Mouse (Mus musculus) heart, embryonic 14.5 days (tissue): ENCODE data around the gene Hist2h2ac. TPM values are rescaled to one million over a fixed set of nuclear protein-coding genes. Genes with fewer than 3 reads are reported as not detected.
"Not testable (repeated sequence)": the region's sequence is repeated elsewhere in the genome, so short reads cannot be mapped to it uniquely, and the experiment has no call there.

ENCODE experiments used
- ATAC-seq: fragments of 200-750 bp; cut with Nextera tagmentation; 2 replicates; pipeline ENCODE4 v1.8.0; 2017; ENCODE audit warnings: low read depth, moderate TSS enrichment; ENCODE audit not compliant: insufficient number of reproducible peaks, insufficient read depth, low FRiP score
- H3K27ac ChIP-seq, 2 experiments: fragments of 200-500 bp in 1 of 2; fragments of 300-500 bp in 1 of 2; sonication (generic) in 1 of 2; replicated peaks in 1 of 2; 2 replicates each; pipeline ENCODE4 v1.5.1; 2012 to 2014; ENCODE audit warnings: low read depth in 2 of 2, low read length in 2 of 2, control low read depth in 1 of 2, mild to moderate bottlenecking in 1 of 2, mixed read lengths in 1 of 2; ENCODE audit not compliant: control insufficient read depth in 1 of 2, insufficient read depth in 1 of 2
- H3K27me3 ChIP-seq: fragments of 300-500 bp; sonication (generic); 2 replicates; pipeline ENCODE4 v1.6.1; 2014; ENCODE audit warnings: mild to moderate bottlenecking, low read length, control low read depth; ENCODE audit not compliant: control insufficient read depth, insufficient read depth
- H3K36me3 ChIP-seq: fragments of 300-500 bp; sonication (generic); 2 replicates; pipeline ENCODE4 v1.6.1; 2014; ENCODE audit warnings: mild to moderate bottlenecking, control low read depth, low read length, mixed read lengths; ENCODE audit not compliant: control insufficient read depth, insufficient read depth
- H3K4me1 ChIP-seq, 2 experiments: fragments of 200-500 bp in 1 of 2; fragments of 300-500 bp in 1 of 2; sonication (generic) in 1 of 2; 2 replicates each; pipeline ENCODE4 v1.6.1; 2012 to 2014; ENCODE audit warnings: low read length in 2 of 2, control low read depth in 1 of 2, mixed read lengths in 1 of 2; ENCODE audit not compliant: control insufficient read depth in 2 of 2, insufficient read depth in 2 of 2
- H3K4me2 ChIP-seq: fragments of 300-500 bp; sonication (generic); 2 replicates; pipeline ENCODE4 v1.6.1; 2014; ENCODE audit warnings: mild to moderate bottlenecking, low read length
- H3K4me3 ChIP-seq, 2 experiments: fragments of 200-500 bp in 1 of 2; fragments of 300-500 bp in 1 of 2; sonication (generic) in 1 of 2; 2 replicates each; pipeline ENCODE4 v1.5.1; 2012 to 2014; ENCODE audit warnings: low read length in 2 of 2, mild to moderate bottlenecking in 2 of 2, control low read depth in 1 of 2, low read depth in 1 of 2, moderate library complexity in 1 of 2; ENCODE audit not compliant: control insufficient read depth in 1 of 2, insufficient read depth in 1 of 2
- H3K9ac ChIP-seq: fragments of 300-500 bp; sonication (generic); 2 replicates; pipeline ENCODE4 v1.6.1; 2014; ENCODE audit warnings: mild to moderate bottlenecking, low read length
- H3K9me3 ChIP-seq: fragments of 300-500 bp; sonication (generic); 2 replicates; pipeline ENCODE4 v1.6.1; 2016; ENCODE audit warnings: low read length, control low read depth; ENCODE audit not compliant: control insufficient read depth
- WGBS: fragments of 180-500 bp; shearing (Covaris S2); extraction: QIAGEN DNeasy Blood & Tissue Kit; methylation state at CpG from one replicate; pipeline ENCODE4 v1.1.7; 2014; 5-methylcytosine and 5-hydroxymethylcytosine counted together
- polyA plus RNA-seq: library from polyadenylated mRNA; unstranded; fragments of >200 nt; fragmentation: Nextera tagmentation; extraction: Ambion mirVana; gene quantifications from 2 replicates; pipeline ENCODE4 v1.2.1, GENCODE M21; 2014

The Hist2h2ac gene
- polyA plus RNA-seq, 1 experiment from 2014 or later, result 4.7 TPM

- H3K4me3 ChIP-seq, result peak within 1 kb of the TSS; percentile 49 to 51
- peak within 1 kb of the TSS; percentile 73 for H3K4me2 ChIP-seq
- H3K9me3 ChIP-seq, H3K36me3 ChIP-seq, H3K27me3 ChIP-seq: not testable (repeated sequence)
- H3K9ac ChIP-seq, result peak within 1 kb of the TSS; percentile 80
- WGBS, result under 1% methylated on average over 17 of the region's 68 CpGs
- H3K4me1 ChIP-seq, result peaks cover 8 to 27% of the 10 kb centered on the region in 2 experiments
- peak; percentile 89 for ATAC-seq
- H3K27ac ChIP-seq, result peak within 1 kb of the TSS; percentile 79 to 91
These were observed 18.5 kb upstream of the Hist2h2ac start, which contains the start of gene Hist2h3c2 for GRCm38 (mm10) chr3:96238954-96239793. Gene Hist2h3c2 (minus strand): TSS chr3:96239127.

DNA sequence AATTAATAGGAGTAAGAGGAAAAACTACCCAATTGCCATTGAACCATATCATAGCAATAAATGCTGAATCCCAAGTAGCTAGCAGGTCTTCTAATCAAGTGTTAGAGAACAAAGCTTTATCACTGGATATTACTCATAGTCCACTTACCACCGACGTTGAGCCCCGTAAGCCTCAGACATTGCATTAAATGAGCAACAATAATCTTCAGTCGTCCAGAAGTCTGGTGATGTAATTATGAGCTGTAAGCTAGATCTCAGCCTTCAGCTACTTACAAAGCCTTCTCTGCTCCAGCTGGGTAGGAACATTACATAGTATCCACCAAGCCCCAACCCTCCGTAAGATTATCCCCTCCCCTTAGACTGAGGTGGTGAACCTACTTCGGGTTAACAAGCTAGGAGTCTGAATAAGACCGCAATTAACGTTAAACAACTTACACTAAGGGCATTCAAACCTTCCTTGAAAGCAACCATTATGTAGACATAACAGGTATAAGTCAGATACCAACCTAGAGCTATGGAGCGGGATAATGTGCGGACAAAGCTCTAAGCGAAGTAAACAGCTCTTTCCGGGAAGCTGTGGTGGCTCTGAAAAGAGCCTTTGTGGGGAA, 17.3 kb upstream of the Hist2h2ac start:
- no peaks in the 10 kb centered on the region for H3K9me3 ChIP-seq
- no peaks in the 10 kb centered on the region for H3K27me3 ChIP-seq
- peak overlapping the region; percentile 42 to 49 for H3K4me3 ChIP-seq
- peak overlapping the region; percentile 49 to 79 for H3K27ac ChIP-seq
- H3K36me3 ChIP-seq, result no peaks in the 10 kb centered on the region
- no peak for ATAC-seq
- peak overlapping the region; percentile 80 for H3K9ac ChIP-seq
- 2% methylated on average over 12 of the region's 12 CpGs for WGBS
- H3K4me1 ChIP-seq, result peaks cover 4 to 20% of the 10 kb centered on the region in 2 experiments; a peak in 3 of 4 replicates
- peak overlapping the region; percentile 73 for H3K4me2 ChIP-seq

GRCm38 (mm10) chr3:96237335-96237903, 16.7 kb upstream of the Hist2h2ac start:
- Histone ChIP-seq H3K4me1 (peaks cover 4 to 18% of the 10 kb centered on the region in 2 experiments; a peak in 3 of 4 replicates), H3K9me3 (no peaks in the 10 kb centered on the region), H3K4me3 (peak overlapping the region; percentile 42 to 49), H3K9ac (peak overlapping the region; percentile 80), H3K36me3 (no peaks in the 10 kb centered on the region), H3K27me3 (no peaks in the 10 kb centered on the region), H3K4me2 (peak overlapping the region; percentile 73), H3K27ac (peak overlapping the region; percentile 49 to 79; a peak in 3 of 4 replicates)
- no peak for ATAC-seq
- 24% methylated on average over 7 of the region's 7 CpGs for whole genome bisulfite sequencing

DNA sequence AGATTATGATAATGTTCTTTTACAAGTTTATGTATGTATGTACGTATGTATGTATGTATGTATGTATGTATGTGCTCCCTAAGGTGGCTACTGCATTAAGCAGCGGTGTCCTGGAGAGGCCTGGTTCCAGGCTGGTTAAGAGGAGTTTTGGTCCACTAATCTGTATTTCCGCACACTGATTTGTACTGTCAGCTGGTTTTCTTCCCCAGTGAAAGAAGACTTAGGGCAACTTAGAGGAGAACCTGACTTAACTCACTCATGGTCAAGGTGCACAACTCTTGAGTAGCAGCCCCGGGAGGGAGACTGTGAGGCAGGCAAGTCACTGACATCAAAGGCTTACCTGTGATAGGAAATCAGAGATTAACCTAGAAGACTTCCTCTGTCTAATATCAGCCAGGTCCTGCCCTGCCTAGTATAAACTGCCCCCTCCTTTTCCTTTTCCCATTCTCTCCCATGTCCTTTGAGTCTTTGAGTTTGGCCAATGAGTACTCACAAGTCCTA, 16.2 kb upstream of the Hist2h2ac start:
- peak overlapping the region in 1 of 2 experiments; percentile 79; a peak in 2 of 4 replicates for H3K27ac ChIP-seq
- no peaks in the 10 kb centered on the region for H3K27me3 ChIP-seq
- peak overlapping the region; percentile 73 for H3K4me2 ChIP-seq
- no peaks in the 10 kb centered on the region for H3K9me3 ChIP-seq
- peak overlapping the region in 1 of 2 experiments; percentile 49; a peak in 1 of 4 replicates for H3K4me3 ChIP-seq
- H3K9ac ChIP-seq, result peak overlapping the region; percentile 80
- 80% methylated on average over 4 of the region's 4 CpGs for WGBS
- no peaks in the 10 kb centered on the region for H3K36me3 ChIP-seq
- ATAC-seq, result no peak
- peaks cover 4 to 18% of the 10 kb centered on the region in 2 experiments; a peak in 3 of 4 replicates for H3K4me1 ChIP-seq

DNA sequence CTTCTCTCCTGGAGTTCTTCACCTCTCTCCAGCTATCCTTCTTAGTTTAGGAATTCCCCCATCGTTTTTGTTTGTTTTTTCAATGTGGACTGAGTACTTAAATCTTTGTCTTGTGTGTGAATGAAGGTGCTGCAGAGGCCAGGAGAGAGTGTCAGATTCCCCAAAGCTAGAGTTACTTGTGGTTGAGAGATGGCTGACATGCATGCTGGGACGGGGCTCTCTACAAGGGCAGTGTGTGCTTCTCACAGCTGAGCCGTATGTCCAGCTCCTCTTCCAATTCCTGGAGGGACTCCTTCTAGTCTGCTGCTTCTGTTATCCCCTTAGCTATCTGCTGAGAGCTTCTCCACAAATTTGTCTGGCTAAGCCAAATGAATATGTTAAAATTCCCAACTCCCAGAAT, 15.2 kb upstream of the Hist2h2ac start:
- H3K27ac ChIP-seq, result no peak overlapping the region
- WGBS, result 52% methylated on average over 3 of the region's 3 CpGs
- no peaks in the 10 kb centered on the region for H3K36me3 ChIP-seq
- H3K9ac ChIP-seq, result no peak overlapping the region
- H3K27me3 ChIP-seq, result no peaks in the 10 kb centered on the region
- H3K9me3 ChIP-seq, result no peaks in the 10 kb centered on the region
- ATAC-seq, result no peak
- H3K4me3 ChIP-seq, result no peak overlapping the region
- no peak overlapping the region for H3K4me2 ChIP-seq
- H3K4me1 ChIP-seq, result peaks cover 4 to 17% of the 10 kb centered on the region in 2 experiments; a peak in 3 of 4 replicates

- WGBS, result 82% methylated on average over 2 of the region's 2 CpGs
- no peak overlapping the region for H3K4me3 ChIP-seq
- no peak overlapping the region for H3K27ac ChIP-seq
- H3K9me3 ChIP-seq, result no peaks in the 10 kb centered on the region
- H3K4me2 ChIP-seq, result no peak overlapping the region
- no peak overlapping the region for H3K9ac ChIP-seq
- no peaks in the 10 kb centered on the region for H3K27me3 ChIP-seq
- peaks cover 4 to 15% of the 10 kb centered on the region in 2 experiments; a peak in 3 of 4 replicates for H3K4me1 ChIP-seq
- no peaks in the 10 kb centered on the region for H3K36me3 ChIP-seq
- ATAC-seq, result no peak
These were observed 14.2 kb upstream of the Hist2h2ac start for GRCm38 (mm10) chr3:96234914-96235313.

GRCm38 (mm10) chr3:96231758-96232120, 11.1 kb upstream of the Hist2h2ac start:
- no peaks in the 10 kb centered on the region for H3K36me3 ChIP-seq
- H3K4me1 ChIP-seq, result peaks cover 0 to under 1% of the 10 kb centered on the region in 2 experiments; a peak in 2 of 4 replicates
- no peak overlapping the region for H3K9ac ChIP-seq
- no peak overlapping the region for H3K4me2 ChIP-seq
- H3K4me3 ChIP-seq, result no peak overlapping the region
- no peaks in the 10 kb centered on the region for H3K27me3 ChIP-seq
- no peaks in the 10 kb centered on the region for H3K9me3 ChIP-seq
- no peak for ATAC-seq
- no peak overlapping the region for H3K27ac ChIP-seq
- WGBS, result 33% methylated on average over 2 of the region's 2 CpGs
